Mouse (Mus musculus): ENCODE results near the gene Nbeal1.

- no peak for TF ChIP-seq CTCF (IDR thresholded peaks at IDR 0.05; ENCODE audit: low read depth)
- no peak for TF ChIP-seq EP300 (IDR thresholded peaks at IDR 0.05; ENCODE audit: low read depth)
Measured at GRCm38 (mm10) chr1:60376556-60376955, 196.2 kb downstream of the Nbeal1 start.

Measured in heart, postnatal 0 days (tissue).